Mouse (Mus musculus) adrenal gland, postnatal 25 days (tissue): ENCODE results near the gene Npepl1. TPM values are rescaled to one million over a fixed set of nuclear protein-coding genes. Genes with fewer than 3 reads are reported as not detected.
A peak's percentile ranks its signal among the peaks of the same experiment; 100 is the strongest.

Source experiments
- DNase-seq: peaks from one replicate; pipeline ENCODE4 v3.0.0; 2021; ENCODE audit warnings: mixed read lengths
- long read RNA-seq: library from polyadenylated mRNA; stranded (forward); transcript quantifications from one replicate; pipeline ENCODE4 v2.0.0, GENCODE M21; 2021
- total RNA-seq: library from RNA; stranded (reverse); gene quantifications from 2 replicates; pipeline ENCODE4 v1.2.3, GENCODE M21; 2021

Npepl1 gene
- 65.3 and 71.0 TPM in 2 replicates for total RNA-seq
- long read RNA-seq, transcript Npepl1-201 (12 exons, 2,467 nt): major isoform, 180 of 245 reads
- long read RNA-seq, partial matches to known transcripts: 14 of 245 reads
- long read RNA-seq, other reads (novel, unspliced or antisense): 51 of 245 reads

DNA sequence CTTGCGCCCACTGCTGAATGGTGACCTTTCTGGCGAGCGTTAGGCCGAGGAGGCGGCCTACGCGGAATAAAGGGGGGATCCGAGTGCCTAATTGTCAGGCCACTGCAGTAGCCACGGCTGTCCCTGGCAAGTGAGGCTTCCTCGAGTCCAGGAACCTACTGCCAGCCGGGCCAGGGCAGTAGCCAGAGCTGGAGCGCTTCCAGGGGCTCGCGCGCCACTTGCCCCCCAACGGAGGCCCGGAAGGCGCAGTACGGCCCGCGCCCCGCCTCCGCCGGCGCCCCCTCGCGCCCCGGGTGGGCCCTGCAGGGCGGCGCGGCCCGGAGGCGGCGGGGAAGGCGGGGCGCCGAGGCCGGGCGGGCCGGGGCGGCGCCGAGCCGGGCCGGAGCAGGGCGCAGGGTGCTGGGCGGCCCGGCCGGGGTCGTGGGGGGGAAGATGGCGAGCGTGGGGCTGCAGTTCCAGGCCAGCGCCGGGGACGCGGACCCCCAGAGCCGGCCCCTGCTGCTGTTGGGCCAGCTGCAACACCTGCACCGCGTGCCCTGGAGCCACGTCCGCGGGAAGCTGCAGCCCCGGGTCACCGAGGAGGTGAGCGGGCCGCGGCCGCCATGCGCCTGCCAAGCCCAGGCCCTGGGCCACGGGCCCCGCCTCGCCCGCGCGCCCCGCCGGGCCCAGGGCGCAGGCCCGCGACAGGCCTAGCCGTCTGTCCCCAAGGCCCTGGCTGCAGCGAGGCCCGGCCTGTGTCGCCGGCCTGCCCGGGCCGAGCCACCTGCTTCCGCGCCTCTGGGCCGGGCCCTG, at the start of gene Npepl1:
Npepl1 (plus strand) TSS at position 359 of the 792 bp plus-strand sequence.
- peak; percentile 80 for DNase-seq

DNA sequence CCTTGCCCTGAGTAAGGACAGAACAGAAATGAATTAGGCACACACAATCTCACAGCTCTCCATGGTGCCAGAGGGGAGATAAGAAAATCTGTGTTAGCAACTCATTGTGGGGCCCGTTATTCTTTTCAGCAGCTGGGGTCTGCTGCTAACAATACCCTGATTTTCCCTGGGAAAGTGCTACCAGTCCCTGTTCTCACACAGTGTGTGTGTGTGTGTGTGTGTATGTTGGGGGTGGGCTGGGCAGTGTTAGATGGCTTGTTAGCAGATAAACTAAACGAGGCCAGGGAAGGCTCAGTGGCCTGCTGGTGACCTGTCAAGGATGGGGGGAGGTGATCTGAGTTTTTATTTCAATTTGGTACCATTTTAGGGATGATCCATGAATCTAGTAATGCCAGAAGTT, 48.9 kb upstream of the Npepl1 start:
- no peak for DNase-seq

DNA sequence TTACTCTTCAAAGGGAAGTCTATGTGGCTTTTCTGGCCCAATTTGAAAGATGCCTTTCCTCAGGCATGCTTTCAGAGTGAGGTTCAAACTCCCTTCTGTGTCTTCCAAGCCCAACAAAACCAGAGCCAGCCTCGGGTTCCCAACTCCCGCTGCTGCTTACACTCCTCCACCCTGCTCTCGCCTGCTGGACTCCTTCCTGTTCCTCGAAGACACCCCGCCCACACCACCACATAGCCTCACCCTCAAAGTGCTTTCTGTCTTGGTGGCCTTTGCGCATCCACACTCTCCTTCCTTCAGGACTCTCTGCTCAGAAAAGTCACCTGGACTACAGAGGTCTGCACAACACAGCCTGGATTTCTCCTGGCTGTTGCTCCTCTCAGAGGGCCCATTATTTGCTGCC, 47.1 kb upstream of the Npepl1 start:
- DNase-seq: no peak

DNA sequence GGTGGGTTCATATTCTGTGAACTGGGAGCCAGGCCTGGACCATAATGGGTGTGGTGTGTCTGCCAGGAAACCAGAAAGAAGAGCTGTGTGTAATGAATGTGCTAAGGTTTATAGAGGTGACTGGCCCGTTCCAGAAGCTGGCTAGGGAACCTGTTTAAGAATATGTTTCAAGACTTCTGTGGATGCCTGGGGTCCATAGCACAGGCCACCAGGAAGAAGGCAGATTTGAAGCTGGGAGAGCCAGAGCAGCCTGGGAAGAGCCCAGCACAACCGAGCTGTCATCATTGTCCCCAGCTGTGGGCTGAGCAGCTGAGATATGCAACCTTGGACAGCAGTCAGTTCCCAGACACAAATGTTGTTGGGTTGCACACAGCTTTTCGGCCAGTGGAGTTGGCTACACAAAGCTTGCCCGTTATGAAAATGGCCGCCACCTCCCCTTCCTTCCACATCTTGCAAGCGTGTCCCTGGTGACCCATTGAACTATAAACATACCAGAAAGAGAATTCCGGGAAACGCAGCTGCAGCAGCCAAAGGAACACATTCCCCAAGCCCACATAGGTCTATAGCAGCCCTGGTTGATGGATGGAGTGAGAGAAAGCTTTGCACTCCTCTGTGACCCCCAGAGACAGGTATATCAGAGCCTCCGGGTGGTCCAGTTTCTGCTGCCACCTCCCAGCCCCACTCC, 46.5 kb upstream of the Npepl1 start:
- DNase-seq: no peak

DNA sequence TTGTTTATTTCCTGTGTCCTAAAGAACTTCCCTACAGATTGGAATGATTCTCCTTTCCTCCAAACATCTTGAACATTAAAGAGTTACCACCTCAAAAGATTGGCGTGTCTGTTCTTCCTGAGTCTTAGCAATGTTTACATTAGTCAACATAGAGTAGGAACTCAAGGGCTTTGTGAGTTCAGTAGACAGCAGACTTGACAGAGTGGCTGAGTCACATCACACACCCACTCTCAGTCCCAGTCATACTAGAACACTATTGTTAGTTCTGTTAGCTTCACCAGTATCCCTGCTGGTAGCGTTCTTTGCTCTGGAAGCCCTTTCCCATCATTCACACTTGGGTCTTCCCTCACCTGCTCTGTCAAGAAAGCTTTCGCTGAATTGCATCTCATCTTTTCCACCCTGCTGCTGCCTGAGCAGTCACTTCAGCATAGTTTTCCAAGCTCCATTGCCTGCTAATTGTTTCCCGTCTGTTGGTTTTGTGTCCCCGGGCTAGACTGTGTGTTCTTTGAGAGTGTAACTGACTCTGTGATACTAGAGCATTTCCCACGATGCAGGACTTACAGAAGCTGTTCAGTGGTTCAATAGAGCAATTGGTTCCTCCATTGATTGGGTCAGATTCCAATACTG, 42.2 kb upstream of the Npepl1 start:
- no peak for DNase-seq

DNA sequence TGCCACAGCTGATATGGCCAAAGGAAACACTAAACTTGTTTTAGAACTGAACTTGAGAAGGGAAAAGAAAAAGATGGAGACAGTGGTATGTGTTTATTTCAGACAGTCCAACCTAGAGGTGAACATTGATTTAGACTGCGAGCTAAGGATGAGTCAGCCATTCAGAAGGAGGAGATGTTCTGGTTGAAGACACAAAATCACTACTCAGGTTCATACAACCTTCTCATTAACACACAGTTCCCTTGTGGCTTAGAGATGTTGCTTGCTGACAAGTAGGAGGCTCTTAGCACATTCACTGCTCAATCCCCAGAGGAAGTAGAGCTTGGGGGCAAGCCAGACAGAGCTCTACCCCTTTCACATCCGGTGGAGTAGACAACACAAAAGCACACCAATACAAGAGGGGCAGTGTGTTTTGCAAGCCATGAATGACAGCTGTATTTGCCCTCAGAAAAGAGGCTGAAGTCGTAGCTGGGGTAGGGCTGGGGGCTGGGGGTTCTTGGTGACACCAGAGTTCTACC, 40.6 kb upstream of the Npepl1 start:
- DNase-seq: no peak

DNA sequence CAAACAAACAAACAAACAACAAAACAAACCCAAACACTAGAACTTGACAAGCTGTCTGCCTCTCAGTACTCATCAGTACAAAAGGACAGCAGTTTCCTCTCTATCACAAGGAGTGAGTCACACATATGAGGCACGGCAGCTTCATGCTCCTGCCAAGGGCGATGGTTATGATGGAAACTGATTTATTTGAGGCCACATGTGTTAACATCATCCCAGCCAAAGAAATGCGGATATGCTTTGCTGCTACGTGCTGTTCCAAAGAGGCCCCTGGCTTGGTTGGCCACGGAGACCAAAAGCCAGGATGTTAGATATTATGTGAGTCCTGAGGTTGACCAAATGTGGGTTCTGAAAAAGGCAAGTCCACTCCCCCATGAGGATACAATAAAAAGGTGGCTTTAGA, 38.7 kb upstream of the Npepl1 start:
- DNase-seq: no peak

DNA sequence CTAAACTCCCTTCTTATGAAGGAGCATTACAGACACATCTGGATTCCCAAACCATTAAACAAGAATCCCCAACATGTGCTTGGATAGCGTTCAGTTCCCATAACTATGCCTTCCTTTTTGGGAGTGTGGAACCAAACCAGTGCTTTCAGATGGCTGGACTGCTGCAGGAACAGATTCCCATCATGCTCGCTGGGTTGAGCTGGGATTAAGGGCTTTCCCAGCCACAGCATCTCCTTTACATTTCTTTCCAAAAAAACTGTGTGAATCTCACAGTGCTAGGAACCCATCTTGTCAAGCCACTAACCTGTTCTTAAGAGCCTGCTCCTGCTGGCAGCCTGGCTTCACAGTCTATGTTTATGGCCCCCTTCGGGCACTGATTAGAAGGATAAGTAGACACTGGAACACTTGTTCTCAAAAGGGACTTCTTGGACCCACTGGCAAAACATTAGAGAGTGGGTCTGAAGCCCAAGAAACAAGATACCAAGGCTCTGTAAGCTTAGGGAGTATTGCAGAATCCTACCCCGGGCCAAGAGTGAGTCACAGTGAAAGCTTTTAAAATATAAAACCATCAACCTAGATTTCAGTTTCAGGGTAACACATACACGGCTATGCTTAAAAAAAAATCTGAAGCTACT, 36.9 kb upstream of the Npepl1 start:
- no peak for DNase-seq

DNA sequence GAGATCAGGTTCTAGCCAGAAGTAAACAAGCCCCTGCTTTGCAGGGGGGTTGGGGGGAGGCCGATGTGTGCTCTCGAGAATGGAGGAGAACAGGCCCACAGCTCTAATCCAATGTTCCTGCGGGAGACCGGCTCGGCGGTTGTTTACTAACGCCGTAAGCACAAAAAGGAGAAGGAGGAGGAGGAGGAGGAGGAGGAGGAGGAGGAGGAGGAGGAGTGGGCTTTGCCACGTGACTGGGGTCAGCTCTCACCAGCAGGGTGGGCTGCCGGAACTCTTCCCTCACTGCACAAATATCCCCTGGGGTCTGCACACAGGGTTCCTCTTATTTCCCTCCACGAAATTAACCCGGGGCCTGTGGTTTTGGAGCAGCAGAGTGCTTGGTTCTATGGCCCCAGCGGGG, 35.5 kb upstream of the Npepl1 start:
- DNase-seq: no peak

DNA sequence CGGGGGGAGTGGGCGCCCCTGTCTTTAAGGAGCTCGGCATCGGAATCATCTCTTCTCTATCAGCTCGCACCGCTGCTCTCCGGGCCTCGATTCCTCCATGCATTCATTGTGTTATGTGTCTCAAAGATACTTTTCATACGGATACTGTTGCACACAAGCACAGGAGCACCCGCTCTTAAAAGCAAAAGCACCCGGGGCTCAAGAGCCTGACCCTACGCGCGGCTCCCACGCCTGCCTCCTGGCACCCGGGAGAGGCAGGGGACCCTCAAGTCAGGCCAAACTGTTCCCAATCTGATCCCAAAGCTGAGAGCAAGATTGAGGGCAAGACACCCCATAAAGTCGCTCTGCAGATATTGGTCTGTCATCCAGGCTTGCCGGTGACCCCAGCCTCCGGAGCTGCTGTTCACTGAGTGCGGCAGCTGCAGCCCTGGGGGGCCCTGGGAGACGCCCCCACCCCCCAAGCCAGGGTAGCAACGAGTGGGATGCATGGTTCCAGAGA, 35.0 kb upstream of the Npepl1 start:
- DNase-seq: no peak

DNA sequence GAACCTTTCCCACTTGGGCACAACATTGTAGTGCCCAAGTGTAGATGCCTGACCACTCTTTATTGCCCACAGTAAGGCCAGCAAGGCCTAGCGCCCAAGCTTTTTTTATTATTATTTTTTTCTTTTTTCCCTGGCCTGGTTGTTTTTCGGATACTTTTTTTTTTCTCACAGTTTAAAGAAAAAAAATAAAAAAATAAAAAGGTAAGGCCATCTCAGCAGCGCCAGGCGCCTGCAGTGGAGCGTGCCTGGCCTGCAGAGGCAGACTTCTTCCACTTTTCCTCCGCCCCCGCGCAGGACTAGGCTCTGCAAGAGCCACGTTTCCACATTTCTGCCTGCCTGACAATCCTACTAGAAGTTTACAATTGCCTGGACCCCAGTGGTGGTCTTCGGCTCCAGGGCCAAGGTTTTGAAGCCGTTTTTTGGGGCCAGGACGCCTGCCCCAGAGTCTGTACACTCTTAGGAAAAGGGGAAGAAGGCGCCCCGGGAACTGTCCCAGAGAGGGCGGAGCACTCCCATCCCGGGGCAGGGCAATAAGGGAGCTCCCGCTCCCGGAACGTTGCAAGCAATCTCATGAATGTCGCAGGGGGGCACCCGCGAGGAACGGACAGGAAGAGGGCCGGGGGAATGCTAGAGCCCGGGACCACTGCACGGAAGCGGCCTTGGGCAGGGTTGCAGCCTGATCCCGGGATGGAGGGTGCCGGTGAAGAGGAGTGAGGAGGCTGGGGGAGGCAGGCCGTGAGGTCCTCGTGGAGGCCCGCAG, 34.3 kb upstream of the Npepl1 start, which contains the start of gene Stx16:
Stx16 (plus strand) TSS at position 636 of the 760 bp plus-strand sequence.
- DNase-seq: peak; percentile 93

DNA sequence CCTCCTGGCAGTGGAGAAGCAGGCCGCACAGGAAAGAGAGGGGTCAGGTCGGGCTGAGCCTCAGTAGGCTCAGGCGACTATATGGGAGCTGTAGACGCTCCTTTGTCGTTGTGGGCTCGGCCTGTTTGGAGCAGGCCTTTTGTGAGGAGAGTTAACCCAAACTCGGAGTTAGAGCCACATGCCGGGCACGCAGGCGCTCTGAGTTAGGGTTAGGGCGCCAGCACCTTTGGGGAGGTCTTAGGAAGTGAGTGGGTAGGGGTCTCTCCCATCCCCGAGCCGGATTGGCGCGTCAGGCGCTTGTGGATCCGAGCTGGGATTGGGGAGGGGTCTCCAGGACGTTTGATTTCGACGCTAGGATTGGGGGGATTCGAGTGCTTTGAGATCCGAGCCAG, 33.7 kb upstream of the Npepl1 start:
- DNase-seq: no peak

DNA sequence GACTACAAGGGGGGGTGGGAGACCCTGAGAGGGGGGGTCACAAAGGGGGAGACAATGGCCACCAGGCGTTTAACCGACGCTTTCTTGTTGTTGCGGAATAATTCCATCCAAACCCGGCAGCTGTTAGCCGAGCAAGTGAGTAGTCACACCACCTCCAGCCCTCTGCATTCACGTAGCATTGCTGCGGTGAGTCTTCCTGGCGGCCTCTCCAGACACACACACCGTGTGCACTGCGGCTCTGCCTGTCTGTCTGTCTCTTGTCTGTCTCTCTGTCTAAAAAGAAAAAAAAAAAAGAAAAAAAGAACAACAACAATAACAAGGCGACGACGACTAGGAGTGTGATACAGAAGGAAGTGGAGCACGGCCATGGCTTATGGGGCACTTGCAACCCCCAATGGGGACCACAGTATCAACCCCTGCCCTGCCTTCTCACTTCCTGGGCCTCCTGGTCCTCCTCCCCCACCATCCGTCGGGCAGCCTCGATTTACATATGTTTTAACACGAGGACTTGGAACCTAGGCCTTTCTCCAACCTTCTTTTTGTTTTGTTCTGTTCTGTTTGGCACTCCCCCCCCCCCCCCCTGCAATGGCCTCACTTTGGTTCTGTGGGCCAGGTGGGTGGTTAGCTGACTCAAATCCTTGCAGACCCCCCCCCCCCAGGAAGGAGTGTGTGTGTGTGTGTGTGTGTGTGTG, 33.0 kb upstream of the Npepl1 start:
- DNase-seq: no peak

DNA sequence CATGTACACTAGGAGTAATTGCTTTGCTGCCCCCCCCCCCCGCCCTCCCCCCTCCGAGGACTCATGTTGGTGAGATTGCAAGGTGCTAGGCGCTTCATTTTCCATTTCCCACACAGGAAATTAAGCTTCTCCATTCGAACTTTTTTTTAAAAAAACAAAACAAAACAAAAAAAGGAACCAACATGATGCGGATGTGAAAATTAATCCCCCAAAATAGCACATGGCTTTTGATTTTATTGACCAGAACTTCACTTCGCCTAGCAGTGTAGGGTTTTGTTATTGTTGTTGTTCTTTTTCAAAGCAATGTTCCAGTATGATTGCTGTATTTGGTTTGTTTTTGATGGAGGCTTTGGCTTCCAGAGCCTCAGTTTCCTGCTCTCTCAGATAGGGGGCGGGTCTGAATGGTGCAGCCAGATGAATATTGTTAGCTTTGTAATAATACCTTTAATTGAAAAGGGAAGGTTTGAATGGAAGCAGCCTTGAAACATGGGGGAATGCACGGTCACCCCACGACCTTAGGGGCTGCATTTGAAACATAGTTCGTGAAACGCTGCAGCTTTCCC, 32.3 kb upstream of the Npepl1 start:
- no peak for DNase-seq

DNA sequence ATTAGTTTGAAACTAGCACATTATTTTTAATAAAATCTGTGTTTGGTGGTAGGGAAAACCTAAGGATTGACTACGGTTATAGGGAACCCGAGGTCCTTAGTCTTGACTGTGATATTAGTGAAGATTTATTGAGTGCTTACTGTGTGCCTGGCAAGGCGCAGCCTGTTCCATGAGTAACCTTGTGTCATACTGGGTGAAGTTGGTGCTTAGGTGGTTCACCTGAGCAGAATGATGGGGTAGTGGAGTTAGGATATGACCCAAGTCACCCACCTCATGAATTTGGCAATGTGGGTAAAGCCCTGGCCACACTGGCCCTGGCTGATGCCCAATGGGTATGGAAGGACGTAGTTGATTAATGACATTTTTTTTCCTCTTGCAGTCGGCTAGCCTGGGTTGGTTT, 28.3 kb upstream of the Npepl1 start:
- no peak for DNase-seq

DNA sequence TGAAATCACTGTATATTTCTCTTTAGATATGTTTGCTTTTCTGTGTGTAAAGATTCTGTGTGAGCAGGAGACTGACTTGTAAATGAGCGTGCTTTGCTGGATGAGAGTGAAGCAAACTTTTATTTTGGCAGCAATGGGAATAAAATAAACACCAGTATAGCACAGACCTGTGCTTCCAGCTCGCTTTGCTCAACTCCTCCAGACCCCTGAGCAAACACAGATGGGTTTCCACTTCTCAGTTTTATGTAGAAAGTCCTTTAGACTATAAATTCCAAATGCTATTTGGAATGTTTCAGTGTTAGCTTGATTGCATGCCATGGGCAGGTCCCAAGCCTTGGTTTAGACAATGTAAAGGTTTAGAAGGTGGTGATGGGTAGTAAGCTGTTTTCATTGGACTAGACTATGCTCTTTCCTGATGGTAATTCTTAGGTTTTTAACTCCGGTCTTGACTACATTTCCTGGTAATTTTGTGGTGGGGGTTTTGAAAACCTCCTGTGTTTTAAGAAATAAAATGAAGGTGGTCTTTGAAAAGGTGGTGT, 27.7 kb upstream of the Npepl1 start:
- no peak for DNase-seq

DNA sequence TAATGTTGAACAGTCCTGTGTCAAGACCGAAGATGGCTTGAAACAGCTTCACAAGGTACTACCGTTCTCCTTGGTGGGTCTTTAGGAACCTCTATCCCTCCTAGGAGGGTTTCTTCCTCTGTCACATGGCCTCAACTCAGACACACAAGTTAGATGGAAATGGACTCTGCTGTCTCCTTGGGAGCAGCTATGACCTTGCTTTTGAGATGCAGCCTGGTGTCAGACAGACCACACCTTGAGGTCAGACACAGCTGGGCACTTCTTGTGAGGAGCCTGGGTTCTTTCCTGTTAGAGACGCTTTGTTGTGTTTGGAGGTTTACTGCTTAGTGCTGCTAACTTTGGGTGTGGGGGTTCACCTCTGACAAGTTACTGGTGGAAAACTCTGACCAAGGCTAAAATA, 15.1 kb upstream of the Npepl1 start:
- no peak for DNase-seq

DNA sequence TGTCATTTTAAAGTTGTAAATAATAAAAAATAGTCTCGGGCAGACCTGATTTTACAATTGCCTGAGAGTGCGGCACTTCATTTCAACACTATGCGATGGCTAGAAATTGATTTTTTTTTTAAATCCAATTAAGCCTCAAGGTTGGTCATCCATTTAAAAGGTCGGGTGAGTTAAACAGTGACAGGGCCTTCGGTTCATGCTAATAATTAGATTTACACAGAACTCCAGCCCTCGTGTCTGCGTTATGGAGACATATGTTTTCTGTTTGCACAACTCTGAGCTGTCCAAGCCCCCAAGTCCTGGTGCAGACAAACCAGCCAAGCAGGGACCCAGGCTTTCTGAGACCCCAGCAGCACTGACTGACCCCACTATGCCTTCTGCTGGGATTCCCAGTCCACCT, 7.8 kb upstream of the Npepl1 start:
- DNase-seq: no peak

DNA sequence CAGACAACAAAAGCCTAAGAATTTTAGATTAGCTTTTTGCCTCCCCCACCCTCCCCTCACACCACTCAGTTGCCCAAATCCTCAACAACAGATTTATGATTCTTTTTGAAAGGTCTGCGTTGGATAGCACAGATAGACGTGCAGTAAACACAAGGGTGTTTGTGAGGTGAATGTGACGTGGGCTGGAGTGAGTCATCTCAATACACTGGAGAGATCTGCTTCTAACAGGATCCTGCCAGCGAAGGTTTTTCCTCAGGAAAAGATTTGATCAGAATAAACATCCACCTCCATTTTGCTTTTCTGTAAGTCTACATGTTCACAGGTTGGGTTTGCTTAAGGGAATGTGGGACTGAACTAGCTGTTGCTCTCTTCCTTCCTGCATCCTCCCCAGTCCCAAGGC, 6.6 kb upstream of the Npepl1 start:
- DNase-seq: no peak

DNA sequence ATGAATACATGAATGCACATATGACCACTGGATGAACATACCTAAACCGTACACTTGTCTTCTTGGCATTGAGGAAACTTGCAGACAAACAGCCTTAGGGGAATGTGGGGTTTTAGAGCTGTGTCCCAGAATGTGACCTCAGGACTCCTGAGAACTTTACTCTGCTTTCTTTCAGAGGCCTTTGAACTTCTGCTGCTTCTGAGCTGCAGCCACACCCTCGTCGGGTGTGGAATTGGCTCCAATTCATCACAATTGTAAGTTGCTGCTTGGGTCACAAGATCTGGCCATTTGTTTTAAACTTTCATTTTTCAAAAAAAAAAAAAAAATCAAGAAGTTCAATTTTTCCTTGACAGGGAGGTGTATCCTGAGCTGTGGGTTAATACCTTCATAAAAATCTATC, 2.8 kb upstream of the Npepl1 start:
- DNase-seq: no peak
